Mouse (Mus musculus) spleen, adult 2 months (tissue): ENCODE results near the gene Chrm3.

Experiments used
- CTCF ChIP-seq: fragments of 200-500 bp; IDR thresholded peaks from 2 replicates; pipeline ENCODE4 v1.5.1; 2011; ENCODE audit warnings: mild to moderate bottlenecking, inconsistent platforms; ENCODE audit not compliant: insufficient read depth, insufficient read length, insufficient replicate concordance; ENCODE audit errors: extremely low read depth
- POLR2A ChIP-seq: fragments of 200-500 bp; IDR thresholded peaks from 2 replicates; pipeline ENCODE4 v1.6.1; 2011; ENCODE audit warnings: low read depth, low read length, inconsistent platforms

GRCm38 (mm10) chr13:9995852-9996251 is 364.8 kb downstream of the Chrm3 start:
- no peak for TF ChIP-seq CTCF
- TF ChIP-seq POLR2A = no peak
